Mouse (Mus musculus) hindbrain, embryonic 15.5 days (tissue): ENCODE measurements at regions not wholly inside any gene's neighbourhood (a gene's known extent, or its start where the extent isn't known, plus 50 kb on each side); places are given as distances from the start of the nearest gene placed in this dataset.

Source experiments
- ATAC-seq: fragments of 200-750 bp; cut with Nextera tagmentation; 2 replicates; pipeline ENCODE4 v1.8.0; 2017; ENCODE audit warnings: low read depth, moderate number of reproducible peaks, moderate TSS enrichment; ENCODE audit not compliant: low FRiP score
- H3K27ac ChIP-seq: fragments of 300-500 bp; sonication (generic); replicated peaks from 2 replicates; pipeline ENCODE4 v1.5.1; 2015; ENCODE audit warnings: mild to moderate bottlenecking, inconsistent platforms
- H3K27me3 ChIP-seq: fragments of 300-500 bp; sonication (generic); 2 replicates; pipeline ENCODE4 v1.6.1; 2015; ENCODE audit warnings: control low read depth, inconsistent platforms
- H3K36me3 ChIP-seq: fragments of 300-500 bp; sonication (generic); 2 replicates; pipeline ENCODE4 v1.6.1; 2015; ENCODE audit warnings: control low read depth, inconsistent platforms
- H3K4me1 ChIP-seq: fragments of 300-500 bp; sonication (generic); replicated peaks from 2 replicates; pipeline ENCODE4 v1.6.1; 2015; ENCODE audit warnings: control low read depth, inconsistent platforms
- H3K4me2 ChIP-seq: fragments of 300-500 bp; sonication (generic); 2 replicates; pipeline ENCODE4 v1.6.1; 2015; ENCODE audit warnings: moderate library complexity, mild to moderate bottlenecking, inconsistent platforms
- H3K4me3 ChIP-seq: fragments of 300-500 bp; sonication (generic); 2 replicates; pipeline ENCODE4 v1.5.1; 2015; ENCODE audit warnings: mild to moderate bottlenecking, inconsistent platforms
- H3K9ac ChIP-seq: fragments of 300-500 bp; sonication (generic); 2 replicates; pipeline ENCODE4 v1.6.1; 2015; ENCODE audit warnings: inconsistent platforms
- H3K9me3 ChIP-seq: fragments of 300-500 bp; sonication (generic); 2 replicates; pipeline ENCODE4 v1.6.1; 2016; ENCODE audit warnings: control low read depth, inconsistent platforms
- WGBS: fragments of 180-500 bp; shearing (Covaris S2); methylation state at CpG from one replicate; pipeline ENCODE4 v1.1.7; 2015; 5-methylcytosine and 5-hydroxymethylcytosine counted together

GRCm38 (mm10) chr1:186261326-186261833 is 144.3 kb upstream of the Lyplal1 start:
- no peak for ATAC-seq
- Histone ChIP-seq H3K27me3 (no peaks in the 10 kb centered on the region), H3K4me1 (peaks cover 5% of the 10 kb centered on the region; the same call in 1 of the 2 replicates), H3K9ac (no peak overlapping the region), H3K4me3 (no peak overlapping the region), H3K9me3 (no peaks in the 10 kb centered on the region), H3K27ac (no peak overlapping the region), H3K36me3 (no peaks in the 10 kb centered on the region), H3K4me2 (no peak overlapping the region)
- 27% methylated on average over 4 of the region's 4 CpGs for WGBS

- no peak for ATAC-seq
- no peak overlapping the region for H3K9ac ChIP-seq
- H3K9me3 ChIP-seq: no peaks in the 10 kb centered on the region
- no peak overlapping the region for H3K4me2 ChIP-seq
- no peak overlapping the region for H3K27ac ChIP-seq
- H3K4me1 ChIP-seq: peaks cover 5% of the 10 kb centered on the region; the same call in 1 of the 2 replicates
- no peaks in the 10 kb centered on the region for H3K36me3 ChIP-seq
- no peaks in the 10 kb centered on the region for H3K27me3 ChIP-seq
- H3K4me3 ChIP-seq: no peak overlapping the region
- 67% methylated on average over 1 of the region's 1 CpGs for WGBS
Observed at GRCm38 (mm10) chr1:186257611-186258010, 140.5 kb upstream of the Lyplal1 start.

GRCm38 (mm10) chr1:186255476-186256080 is 138.5 kb upstream of the Lyplal1 start:
- Histone ChIP-seq H3K27me3 (no peaks in the 10 kb centered on the region), H3K9ac (no peak overlapping the region), H3K4me1 (peaks cover 12% of the 10 kb centered on the region), H3K4me2 (no peak overlapping the region), H3K36me3 (no peaks in the 10 kb centered on the region), H3K9me3 (no peaks in the 10 kb centered on the region), H3K4me3 (no peak overlapping the region), H3K27ac (no peak overlapping the region)
- 0 out of 2 replicates have a peak, but pooled peaks have one; percentile 45 for ATAC-seq
- 60% methylated on average over 8 of the region's 8 CpGs for WGBS

GRCm38 (mm10) chr1:186254500-186254899 is 137.4 kb upstream of the Lyplal1 start:
- H3K36me3 ChIP-seq: no peaks in the 10 kb centered on the region
- no peaks in the 10 kb centered on the region for H3K27me3 ChIP-seq
- no peaks in the 10 kb centered on the region for H3K9me3 ChIP-seq
- peaks cover 16% of the 10 kb centered on the region for H3K4me1 ChIP-seq
- H3K4me2 ChIP-seq: no peak overlapping the region
- WGBS: 80% methylated on average over 3 of the region's 3 CpGs
- H3K9ac ChIP-seq: no peak overlapping the region
- no peak overlapping the region for H3K27ac ChIP-seq
- ATAC-seq: no peak
- H3K4me3 ChIP-seq: no peak overlapping the region

DNA sequence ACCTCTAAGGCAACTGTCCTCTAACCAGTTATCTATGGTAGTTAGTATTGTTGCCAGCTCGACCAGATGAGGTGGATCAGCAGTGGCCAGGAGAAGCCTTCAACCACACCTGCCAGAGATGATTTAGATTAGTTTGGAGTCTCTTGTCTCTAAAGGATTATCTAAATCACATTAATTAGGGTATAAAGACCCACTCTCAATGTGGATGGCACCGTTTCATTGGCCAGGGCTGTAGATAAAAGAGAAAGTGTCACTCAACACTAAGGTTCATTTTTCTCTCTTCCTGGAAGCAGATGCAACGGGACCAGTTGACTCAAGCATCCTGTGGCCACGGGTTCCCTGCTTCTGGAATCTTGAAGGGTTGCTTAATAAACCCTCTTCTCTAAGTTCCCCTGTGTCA is 135.4 kb upstream of the Lyplal1 start:
- Histone ChIP-seq H3K27me3 (no peaks in the 10 kb centered on the region), H3K9ac (no peak overlapping the region), H3K4me1 (peaks cover 16% of the 10 kb centered on the region), H3K36me3 (no peaks in the 10 kb centered on the region), H3K9me3 (no peaks in the 10 kb centered on the region), H3K4me2 (no peak overlapping the region), H3K4me3 (no peak overlapping the region), H3K27ac (no peak overlapping the region)
- WGBS: 81% methylated on average over 4 of the region's 4 CpGs
- ATAC-seq: no peak

GRCm38 (mm10) chr1:186250316-186250715 is 133.2 kb upstream of the Lyplal1 start:
- H3K4me2 ChIP-seq: no peak overlapping the region
- 41% methylated on average over 4 of the region's 4 CpGs for WGBS
- peaks cover 11% of the 10 kb centered on the region for H3K4me1 ChIP-seq
- no peak overlapping the region for H3K9ac ChIP-seq
- H3K9me3 ChIP-seq: no peaks in the 10 kb centered on the region
- no peaks in the 10 kb centered on the region for H3K27me3 ChIP-seq
- no peak overlapping the region for H3K4me3 ChIP-seq
- H3K27ac ChIP-seq: 0 out of 2 replicates have a peak overlapping the region, but pooled peaks have one; percentile 25
- H3K36me3 ChIP-seq: no peaks in the 10 kb centered on the region
- ATAC-seq: peak; percentile 54; the same call in 1 of the 2 replicates

GRCm38 (mm10) chr1:186249214-186249613 is 132.1 kb upstream of the Lyplal1 start:
- H3K27me3 ChIP-seq: no peaks in the 10 kb centered on the region

DNA sequence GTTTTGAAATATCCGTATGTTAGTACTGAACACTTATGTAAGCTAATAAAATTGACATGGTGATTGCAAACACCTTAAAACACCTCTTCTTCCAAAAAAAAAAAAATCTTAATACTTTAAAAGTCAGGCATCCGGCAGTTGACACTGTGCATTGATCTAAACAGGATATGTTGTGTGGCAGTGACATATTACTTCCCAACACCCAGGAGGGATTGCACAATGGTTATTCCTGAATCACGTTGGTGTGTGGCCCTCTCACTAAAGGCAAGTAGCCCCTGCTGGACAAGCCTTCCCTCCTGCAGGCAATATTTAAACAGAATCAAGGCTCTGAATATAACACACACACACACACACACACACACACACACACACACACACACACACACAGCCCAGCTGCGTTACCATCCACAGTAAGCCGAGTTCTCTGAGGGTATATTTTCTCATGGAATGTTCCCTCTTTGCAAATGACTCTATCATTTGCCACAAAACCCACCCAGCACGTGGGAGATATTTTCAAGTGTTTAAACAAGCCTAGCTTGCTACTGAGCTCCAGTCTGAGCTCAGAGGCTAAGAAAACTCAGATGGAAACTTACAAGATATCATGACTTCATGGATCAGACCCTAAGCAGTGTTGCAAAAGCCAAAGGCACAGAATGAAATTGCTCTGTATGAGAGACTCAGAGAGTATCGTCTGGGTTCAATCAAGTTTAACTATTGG is 128.8 kb upstream of the Lyplal1 start:
- Histone ChIP-seq H3K4me2 (no peak overlapping the region), H3K27me3 (no peaks in the 10 kb centered on the region), H3K9ac (no peak overlapping the region), H3K27ac (no peak overlapping the region), H3K9me3 (no peaks in the 10 kb centered on the region), H3K4me3 (no peak overlapping the region), H3K36me3 (no peaks in the 10 kb centered on the region), H3K4me1 (peaks cover 7% of the 10 kb centered on the region)
- ATAC-seq: no peak
- WGBS: 80% methylated on average over 7 of the region's 7 CpGs

More at GRCm38 (mm10) chr1:186249214-186249613, 132.1 kb upstream of the Lyplal1 start:
- no peak for ATAC-seq
- H3K4me3 ChIP-seq: no peak overlapping the region
- no peak overlapping the region for H3K9ac ChIP-seq
- H3K4me2 ChIP-seq: no peak overlapping the region
- 75% methylated on average over 4 of the region's 4 CpGs for WGBS
- no peak overlapping the region for H3K27ac ChIP-seq
- peaks cover 11% of the 10 kb centered on the region for H3K4me1 ChIP-seq
- no peaks in the 10 kb centered on the region for H3K36me3 ChIP-seq
- no peaks in the 10 kb centered on the region for H3K9me3 ChIP-seq

DNA sequence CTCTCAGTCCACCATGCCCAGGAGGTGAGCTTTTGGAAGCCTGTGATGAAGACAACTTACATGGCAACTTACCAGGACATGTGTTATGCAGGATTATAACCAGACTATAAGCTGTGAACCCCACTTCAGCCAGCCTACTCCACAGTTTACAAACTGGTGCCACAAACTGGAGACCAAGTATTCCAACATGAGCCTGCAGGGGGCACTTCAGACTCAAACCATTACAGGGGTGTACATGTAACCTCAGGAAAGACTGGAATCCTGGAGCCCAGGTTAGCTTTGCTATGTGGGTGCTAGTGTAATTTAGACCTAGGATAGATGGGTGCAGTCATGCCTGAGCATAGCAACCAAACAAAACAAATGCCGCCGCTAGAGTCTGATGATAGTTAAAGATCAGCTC is 124.0 kb upstream of the Lyplal1 start:
- H3K27ac ChIP-seq: no peak overlapping the region
- 93% methylated on average over 2 of the region's 2 CpGs for WGBS
- H3K9ac ChIP-seq: no peak overlapping the region
- no peak overlapping the region for H3K4me3 ChIP-seq
- no peak overlapping the region for H3K4me2 ChIP-seq
- H3K4me1 ChIP-seq: no peaks in the 10 kb centered on the region
- H3K9me3 ChIP-seq: no peaks in the 10 kb centered on the region
- H3K27me3 ChIP-seq: no peaks in the 10 kb centered on the region
- ATAC-seq: no peak
- H3K36me3 ChIP-seq: no peaks in the 10 kb centered on the region

GRCm38 (mm10) chr1:186237556-186237955 is 120.4 kb upstream of the Lyplal1 start:
- no peaks in the 10 kb centered on the region for H3K27me3 ChIP-seq
- 59% methylated on average over 6 of the region's 6 CpGs for WGBS

GRCm38 (mm10) chr1:186236267-186237020 is 119.3 kb upstream of the Lyplal1 start:
- Histone ChIP-seq H3K4me3 (no peak overlapping the region), H3K9ac (no peak overlapping the region), H3K27me3 (no peaks in the 10 kb centered on the region), H3K4me2 (no peak overlapping the region), H3K9me3 (no peaks in the 10 kb centered on the region), H3K27ac (no peak overlapping the region), H3K4me1 (no peaks in the 10 kb centered on the region), H3K36me3 (no peaks in the 10 kb centered on the region)
- no peak for ATAC-seq
- WGBS: 50% methylated on average over 7 of the region's 7 CpGs

More at GRCm38 (mm10) chr1:186237556-186237955, 120.4 kb upstream of the Lyplal1 start:
- Histone ChIP-seq H3K4me2 (no peak overlapping the region), H3K4me1 (no peaks in the 10 kb centered on the region), H3K9ac (no peak overlapping the region), H3K27ac (no peak overlapping the region), H3K36me3 (no peaks in the 10 kb centered on the region), H3K9me3 (no peaks in the 10 kb centered on the region), H3K4me3 (no peak overlapping the region)
- no peak for ATAC-seq

GRCm38 (mm10) chr1:186234536-186234935 is 117.4 kb upstream of the Lyplal1 start:
- H3K27ac ChIP-seq: no peak overlapping the region
- H3K27me3 ChIP-seq: no peaks in the 10 kb centered on the region
- WGBS: 74% methylated on average over 6 of the region's 6 CpGs
- no peak overlapping the region for H3K4me3 ChIP-seq
- H3K9ac ChIP-seq: no peak overlapping the region
- no peaks in the 10 kb centered on the region for H3K9me3 ChIP-seq
- no peaks in the 10 kb centered on the region for H3K4me1 ChIP-seq
- no peak overlapping the region for H3K4me2 ChIP-seq
- no peaks in the 10 kb centered on the region for H3K36me3 ChIP-seq
- no peak for ATAC-seq
